Mouse (Mus musculus): Measurements from ENCODE around the gene Nfix. TPM values are rescaled to one million over a fixed set of nuclear protein-coding genes. Genes with fewer than 3 reads are reported as not detected.

Gene Nfix
- total RNA-seq, 2 experiments from 2014 or later, result 674 to 782 TPM

- no peak for DNase-seq
- intact Hi-C loops (cut with DNase I), result no loop called here
These were observed 30.8 kb downstream of the Nfix start for GRCm38 (mm10) chr8:84769324-84769723.

GRCm38 (mm10) chr8:84768343-84769095, 31.6 kb downstream of the Nfix start:
- intact Hi-C loops (cut with DNase I), result no loop called here
- DNase-seq, result no peak

- no peak for DNase-seq
- intact Hi-C loops (cut with DNase I), result no loop called here
These were observed 32.9 kb downstream of the Nfix start for GRCm38 (mm10) chr8:84767221-84767620.

- no peak for DNase-seq
- intact Hi-C loops (cut with DNase I), result no loop called here
These were observed 33.7 kb downstream of the Nfix start for GRCm38 (mm10) chr8:84766422-84766821.

- DNase-seq, result no peak
- intact Hi-C loops (cut with DNase I), result no loop called here
These were observed 34.5 kb downstream of the Nfix start for GRCm38 (mm10) chr8:84765629-84766028.

- peak; percentile 83 for DNase-seq
- intact Hi-C loops (cut with DNase I), result no loop called here
These were observed 35.2 kb downstream of the Nfix start for GRCm38 (mm10) chr8:84764870-84765495.

DNA sequence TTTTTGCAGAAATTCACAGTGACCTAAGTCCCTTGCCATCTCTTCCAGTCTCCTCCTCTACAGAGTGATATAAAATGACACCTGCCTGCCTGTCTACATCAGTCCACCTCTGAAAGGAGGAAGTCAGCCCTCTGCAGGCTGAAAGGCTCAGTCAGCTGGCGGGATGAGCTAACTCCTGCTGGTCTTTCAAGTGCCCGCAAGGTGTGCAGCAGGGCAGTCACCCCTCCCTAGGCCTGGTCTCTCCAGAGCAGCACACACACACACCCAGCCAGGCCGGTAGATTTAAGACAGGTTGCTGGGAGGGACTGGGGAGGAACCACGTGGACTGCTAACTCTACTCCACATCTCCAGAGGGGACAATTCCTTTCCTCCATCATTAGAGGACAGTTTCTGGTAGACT, 36.0 kb downstream of the Nfix start:
- no peak for DNase-seq
- intact Hi-C loops (cut with DNase I), result no loop called here

GRCm38 (mm10) chr8:84760901-84761300, 39.2 kb downstream of the Nfix start:
- intact Hi-C loops (cut with DNase I), result no loop called here

GRCm38 (mm10) chr8:84760405-84760805, 39.7 kb downstream of the Nfix start:
- intact Hi-C loops (cut with DNase I), result no loop called here

More at GRCm38 (mm10) chr8:84760901-84761300, 39.2 kb downstream of the Nfix start:
- peak; percentile 48 for DNase-seq

DNA sequence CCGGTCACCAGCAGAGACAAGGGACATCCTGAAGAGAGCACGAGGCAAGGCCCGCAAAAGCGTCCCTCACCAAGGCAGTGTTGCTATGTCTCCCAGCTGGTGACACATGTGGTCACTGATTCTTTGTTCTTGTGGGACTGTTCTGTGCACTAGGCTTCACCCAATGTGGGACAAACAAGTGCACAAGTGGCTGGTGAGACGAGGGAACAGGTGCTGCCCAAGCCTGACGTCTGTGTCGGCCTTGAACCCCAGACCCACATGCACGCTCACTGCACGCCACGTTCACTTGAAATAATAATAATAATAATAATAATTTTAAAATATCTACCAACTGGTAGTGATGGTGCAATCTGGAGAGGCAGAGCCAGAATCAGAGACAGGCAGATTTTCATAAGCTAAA, 40.4 kb downstream of the Nfix start:
- intact Hi-C loops (cut with DNase I), result no loop called here
- no peak for DNase-seq

More at GRCm38 (mm10) chr8:84760405-84760805, 39.7 kb downstream of the Nfix start:
- no peak for DNase-seq

- DNase-seq, result no peak
- intact Hi-C loops (cut with DNase I), result no loop called here
These were observed 41.0 kb downstream of the Nfix start for GRCm38 (mm10) chr8:84759126-84759525.

GRCm38 (mm10) chr8:84758308-84758707, 41.8 kb downstream of the Nfix start:
- intact Hi-C loops (cut with DNase I), result no loop called here
- DNase-seq, result no peak

- intact Hi-C loops (cut with DNase I), result no loop called here
- DNase-seq, result no peak
These were observed 42.6 kb downstream of the Nfix start for GRCm38 (mm10) chr8:84757501-84757900.

- no peak for DNase-seq
- intact Hi-C loops (cut with DNase I), result no loop called here
These were observed 47.2 kb downstream of the Nfix start for GRCm38 (mm10) chr8:84752734-84753582.

- DNase-seq, result no peak
- intact Hi-C loops (cut with DNase I), result no loop called here
These were observed 50.6 kb downstream of the Nfix start for GRCm38 (mm10) chr8:84749519-84749918.

DNA sequence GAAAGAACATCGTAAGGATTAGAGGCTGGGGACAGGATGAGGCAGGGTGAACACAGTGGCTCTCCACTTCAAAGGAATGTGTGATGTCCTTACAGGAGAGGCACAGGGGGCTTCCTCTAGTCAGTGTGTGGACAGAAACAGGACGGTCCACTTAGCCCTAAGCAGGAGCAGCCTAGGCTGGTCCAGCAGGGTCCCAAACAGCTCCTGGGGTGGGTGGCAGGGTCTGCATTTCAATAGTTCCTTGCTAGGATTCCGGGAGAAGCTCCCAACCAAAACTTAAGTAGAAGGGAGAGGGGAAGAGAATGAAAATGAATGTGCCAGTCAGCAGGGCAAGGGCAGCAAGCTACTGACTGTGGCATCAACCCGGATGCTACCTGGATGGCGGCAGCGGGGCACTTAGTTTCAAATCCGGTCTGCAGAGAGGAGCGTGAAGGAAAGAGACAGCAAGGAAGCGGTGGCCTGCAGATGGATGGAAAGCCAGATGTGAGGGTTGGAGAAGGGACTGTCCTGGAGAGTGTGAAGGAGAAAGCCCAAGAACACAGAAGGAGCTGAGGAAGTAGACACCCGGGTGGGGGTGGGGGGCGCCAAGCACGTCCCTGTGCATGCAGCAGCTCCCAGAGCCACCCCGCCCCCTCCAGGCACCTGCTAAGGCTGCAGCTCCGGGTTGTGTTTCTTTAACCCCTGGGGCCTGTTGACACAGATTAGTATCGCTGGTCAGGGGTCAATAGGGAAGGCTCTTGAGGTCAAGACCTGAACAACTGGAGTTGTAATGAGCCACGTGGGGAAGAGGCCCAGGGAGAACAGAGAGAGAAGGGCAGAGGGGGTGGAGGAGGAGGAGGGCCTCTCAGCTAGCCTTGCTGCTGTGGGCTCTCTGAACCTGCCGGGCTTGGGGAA, 54.9 kb downstream of the Nfix start:
- no peak for DNase-seq
- intact Hi-C loops (cut with DNase I), result no loop called here

- intact Hi-C loops (cut with DNase I), result no loop called here
These were observed 56.4 kb downstream of the Nfix start for GRCm38 (mm10) chr8:84743517-84744420.

DNA sequence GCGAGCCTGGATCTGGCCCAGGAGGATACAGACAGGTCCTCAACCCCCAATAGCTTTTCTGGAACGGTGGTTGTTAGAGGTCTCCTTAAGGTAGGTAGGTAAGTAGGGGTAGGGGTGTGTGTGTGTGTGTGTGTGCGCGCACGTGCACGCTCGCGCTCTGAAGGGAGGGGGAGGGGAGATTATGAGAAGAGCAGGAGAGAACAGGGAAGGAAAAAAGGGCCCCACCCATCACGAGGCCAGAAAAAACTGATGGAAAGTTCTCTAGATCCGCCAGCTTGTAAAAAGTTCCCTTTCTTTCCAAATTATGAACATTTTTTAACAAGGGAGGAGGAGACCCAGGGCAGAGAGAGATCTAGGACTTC, 57.1 kb downstream of the Nfix start:
- DNase-seq, result no peak
- intact Hi-C loops (cut with DNase I), result no loop called here

More at GRCm38 (mm10) chr8:84743517-84744420, 56.4 kb downstream of the Nfix start:
- peak; percentile 81 for DNase-seq
